13 mouse cellular contexts compared by ENCODE assay signal in genomic region chr4:85901316-85901715, GRCm38 (mm10).
DNase-seq lines count a peak whose midpoint lies in the region; ATAC-seq and TF ChIP-seq lines count a peak whose summit lies in the region.
"Had no signal": no experiment of that assay in that cellular context is flagged by ENCODE, and none has a peak within 500 bp of the region (broad histone marks: within the 10 kb centered on the region; RNA-seq: fewer than 3 reads in every experiment).

No protein-coding gene starts in this region.

- no peaks in the 10 kb centered on the region for H3K27me3 ChIP-seq in kidney, adult 2 months (replicated peaks; ENCODE audit: control insufficient read depth, insufficient read depth, low read length)
- no peaks in the 10 kb centered on the region for H3K27me3 ChIP-seq in thymus, adult 2 months (ENCODE audit: control insufficient read depth, insufficient read depth, low read length)
- H3K27me3 ChIP-seq in hindbrain, embryonic 12.5 days, result no peaks in the 10 kb centered on the region
- H3K27me3 ChIP-seq: neural tube, embryonic 13.5 days had no signal

- H3K36me3 ChIP-seq in kidney, adult 2 months (ENCODE audit: control insufficient read depth, insufficient read depth, low read length), result no peaks in the 10 kb centered on the region
- no peaks in the 10 kb centered on the region for H3K36me3 ChIP-seq in thymus, adult 2 months (ENCODE audit: control insufficient read depth, insufficient read depth, low read length)
- H3K36me3 ChIP-seq in hindbrain, embryonic 12.5 days, result no peaks in the 10 kb centered on the region
- H3K36me3 ChIP-seq: G1E; neural tube, embryonic 13.5 days had no signal

- TF ChIP-seq CTCF in gastrocnemius, adult 2 months (IDR thresholded peaks at IDR 0.05), result no peak
- no peak for TF ChIP-seq CTCF in kidney, adult 2 months (conservative IDR thresholded peaks at IDR 0.05; ENCODE audit: insufficient read depth, insufficient read length, low read depth, low read length)
- TF ChIP-seq CTCF in thymus, adult 2 months (IDR thresholded peaks at IDR 0.05; ENCODE audit: borderline replicate concordance, control insufficient read depth, extremely low read depth, insufficient read depth, low read length, poor library complexity), result no peak

- no peak overlapping the region for H3K4me2 ChIP-seq in hindbrain, embryonic 12.5 days (replicated peaks)
- H3K4me2 ChIP-seq: liver, embryonic 11.5 days; neural tube, embryonic 13.5 days had no signal

- no peak overlapping the region for H3K27ac ChIP-seq in gastrocnemius, adult 2 months
- H3K27ac ChIP-seq in kidney, adult 2 months (ENCODE audit: insufficient read depth, low read depth, low read length), result no peak overlapping the region
- no peak overlapping the region for H3K27ac ChIP-seq in thymus, adult 2 months (ENCODE audit: control insufficient read depth, insufficient read depth, low read length)
- H3K27ac ChIP-seq in hindbrain, embryonic 12.5 days, result no peak overlapping the region
- H3K27ac ChIP-seq: heart, adult 2 months; neural tube, embryonic 13.5 days had no signal

- no peak overlapping the region for H3K9ac ChIP-seq in hindbrain, embryonic 12.5 days
- H3K9ac ChIP-seq: neural tube, embryonic 13.5 days had no signal

- no peaks in the 10 kb centered on the region for H3K9me3 ChIP-seq in hindbrain, embryonic 12.5 days (replicated peaks)
- H3K9me3 ChIP-seq: G1E; neural tube, embryonic 13.5 days had no signal

- 50% methylated on average over 4 of the region's 4 CpGs for WGBS in kidney, adult 2 months
- WGBS in thymus, adult 2 months, result 91% methylated on average over 4 of the region's 4 CpGs
- 68% methylated on average over 4 of the region's 4 CpGs for WGBS in hindbrain, embryonic 12.5 days

- no peaks in the 10 kb centered on the region for H3K4me1 ChIP-seq in kidney, adult 2 months (ENCODE audit: control insufficient read depth, insufficient read depth, low read length)
- H3K4me1 ChIP-seq in thymus, adult 2 months (replicated peaks; ENCODE audit: control insufficient read depth, insufficient read depth, low read length), result no peaks in the 10 kb centered on the region
- no peaks in the 10 kb centered on the region for H3K4me1 ChIP-seq in hindbrain, embryonic 12.5 days
- H3K4me1 ChIP-seq: neural tube, embryonic 13.5 days had no signal

- DNase-seq in gastrocnemius, postnatal 10 days, result peak; percentile 5
- no peak for DNase-seq in gastrocnemius, adult 2 months
- peak; percentile 22 for DNase-seq in NIH3T3 (ENCODE audit: low read depth)
- DNase-seq in kidney, adult 2 months, result peak; percentile 60
- DNase-seq in kidney, postnatal 36 days, result peak; percentile 37 to 56
- DNase-seq in thymus, adult 2 months, result no peak
- DNase-seq: cerebellum, adult 11 months; heart, adult 2 months had no signal

- TF ChIP-seq POLR2A in kidney, adult 2 months (IDR thresholded peaks at IDR 0.05; ENCODE audit: low read depth, low read length), result no peak
- no peak for TF ChIP-seq POLR2A in thymus, adult 2 months (IDR thresholded peaks at IDR 0.05; ENCODE audit: control insufficient read depth, extremely low read depth, insufficient read depth, low read length, poor library complexity)

- no peak for ATAC-seq in cerebellum, adult (ENCODE audit: insufficient number of reproducible peaks, low FRiP score, low TSS enrichment)
- no peak for ATAC-seq in hindbrain, embryonic 12.5 days (ENCODE audit: low FRiP score)

- H3K4me3 ChIP-seq in gastrocnemius, adult 2 months, result no peak overlapping the region
- no peak overlapping the region for H3K4me3 ChIP-seq in kidney, adult 2 months (ENCODE audit: insufficient read depth, low read depth, low read length)
- no peak overlapping the region for H3K4me3 ChIP-seq in thymus, adult 2 months (ENCODE audit: control insufficient read depth, insufficient read depth, low read length)
- no peak overlapping the region for H3K4me3 ChIP-seq in hindbrain, embryonic 12.5 days
- H3K4me3 ChIP-seq: heart, adult 2 months; neural tube, embryonic 13.5 days had no signal

- intact Hi-C loops in gastrocnemius, adult 2 months (cut with DNase I), result no loop called here

Comparison
In these comparisons a context has a peak if more than half of its experiments do, and no peak if none do; other contexts are left out.
1. DNase-seq: peak in gastrocnemius, postnatal 10 days (single experiment), NIH3T3 (single experiment), kidney, adult 2 months (single experiment) and kidney, postnatal 36 days (2 of 2); none in gastrocnemius, adult 2 months (single experiment) and thymus, adult 2 months (single experiment).